Mouse (Mus musculus): ENCODE data around the gene Tas1r1.

Gene Tas1r1

DNA sequence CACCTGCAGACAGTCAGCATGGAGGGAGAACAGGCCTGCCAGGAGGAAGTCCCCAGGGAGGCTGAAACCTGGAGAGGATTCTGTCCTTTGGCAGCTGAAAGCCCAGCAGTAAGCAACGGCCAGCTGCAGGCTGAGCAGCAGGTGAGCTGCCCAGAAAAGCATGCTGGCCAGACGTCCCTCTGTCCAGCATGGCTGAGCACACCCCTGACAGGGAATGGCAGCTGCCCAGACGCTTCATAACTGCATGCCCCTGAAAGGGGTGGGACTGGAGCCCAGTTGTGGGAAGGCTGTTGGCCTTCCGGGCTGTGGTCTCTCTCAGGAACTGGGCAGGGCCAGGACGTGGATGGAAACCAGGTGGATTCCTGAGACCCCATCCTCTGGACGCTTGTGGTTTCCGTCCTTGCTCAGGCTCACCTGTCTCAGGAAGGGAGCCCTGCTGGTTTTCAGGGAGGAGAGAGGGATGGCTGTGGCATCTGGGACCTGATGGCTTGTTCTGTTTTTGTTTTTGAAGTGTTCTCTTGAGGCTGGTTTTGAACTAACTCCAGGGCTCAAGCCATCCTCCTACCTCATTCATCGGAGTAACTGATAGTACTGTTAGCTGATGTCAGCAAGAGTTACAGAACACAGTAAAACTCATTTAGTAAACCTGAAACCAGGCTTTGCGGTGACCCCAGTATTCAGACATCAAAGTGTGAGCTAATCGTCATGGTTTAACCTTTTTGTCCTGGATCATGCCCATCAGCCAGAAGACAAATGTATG, at the start of gene Tas1r1:
Gene Tas1r1 (minus strand): TSS at position 344 of the 760 bp plus-strand sequence.
- DNase-seq (ENCODE audit: low read depth, low spot score), result no peak

- no peak for DNase-seq (ENCODE audit: low read depth, low spot score)
Observed at GRCm38 (mm10) chr4:152088133-152088532, 49.8 kb upstream of the Tas1r1 start.

- no peak for DNase-seq (ENCODE audit: low read depth, low spot score)
Observed at GRCm38 (mm10) chr4:152087211-152088081, 49.1 kb upstream of the Tas1r1 start.

- DNase-seq (ENCODE audit: low read depth, low spot score), result no peak
Observed at GRCm38 (mm10) chr4:152086505-152087210, 48.3 kb upstream of the Tas1r1 start.

- DNase-seq (ENCODE audit: low read depth, low spot score), result no peak
Observed at GRCm38 (mm10) chr4:152084616-152085015, 46.2 kb upstream of the Tas1r1 start.

DNA sequence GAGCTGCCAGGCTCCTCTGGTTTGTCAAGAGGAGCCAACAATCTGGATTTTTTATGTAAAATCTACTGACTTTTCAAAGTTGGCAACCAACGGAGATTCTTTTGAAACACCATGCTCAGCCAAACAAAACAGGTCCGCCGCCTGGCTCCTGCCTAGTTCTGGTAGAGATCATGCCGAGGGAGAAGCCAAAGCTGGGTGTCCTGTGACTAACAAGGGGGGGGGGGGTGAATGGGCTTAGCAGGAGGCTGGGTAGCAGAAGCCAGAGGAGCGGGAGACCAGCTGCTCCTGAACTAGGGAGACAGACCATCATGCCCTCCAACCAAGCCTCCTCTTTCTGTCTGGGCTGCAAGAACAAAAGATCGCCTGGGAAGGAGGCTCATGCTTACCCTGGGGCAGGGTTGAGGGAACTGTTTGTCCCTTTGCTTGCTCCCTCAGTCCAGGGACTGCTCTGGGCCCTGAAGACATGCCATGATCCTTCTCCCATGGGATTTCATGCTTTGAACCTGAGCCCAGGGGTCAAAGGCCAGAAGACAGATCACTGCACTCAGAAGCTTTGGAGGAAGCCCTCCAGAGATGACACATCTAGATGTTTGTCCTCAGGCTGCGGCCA, 45.3 kb upstream of the Tas1r1 start:
- no peak for DNase-seq (ENCODE audit: low read depth, low spot score)

DNA sequence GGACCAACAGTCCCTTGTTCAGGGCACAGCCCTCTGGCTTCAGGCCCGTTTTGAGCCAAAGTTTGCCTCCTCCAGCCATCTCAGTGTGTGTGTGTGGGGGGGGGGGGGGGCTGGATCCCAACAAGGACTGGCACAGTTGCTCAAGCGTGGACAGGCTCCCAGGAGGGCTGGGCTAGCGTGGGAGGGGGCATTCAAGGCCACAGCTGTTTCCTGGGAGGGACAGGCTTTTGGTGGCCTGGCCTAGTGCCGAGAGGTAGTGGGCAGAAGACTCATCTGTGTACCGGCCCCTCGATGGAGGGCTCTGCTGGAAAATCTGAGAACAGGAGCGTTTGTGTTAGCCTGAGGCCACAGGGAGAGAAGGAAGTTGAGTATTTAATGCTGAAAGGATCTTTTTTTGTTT, 41.6 kb upstream of the Tas1r1 start:
- DNase-seq (ENCODE audit: low read depth, low spot score), result no peak

DNA sequence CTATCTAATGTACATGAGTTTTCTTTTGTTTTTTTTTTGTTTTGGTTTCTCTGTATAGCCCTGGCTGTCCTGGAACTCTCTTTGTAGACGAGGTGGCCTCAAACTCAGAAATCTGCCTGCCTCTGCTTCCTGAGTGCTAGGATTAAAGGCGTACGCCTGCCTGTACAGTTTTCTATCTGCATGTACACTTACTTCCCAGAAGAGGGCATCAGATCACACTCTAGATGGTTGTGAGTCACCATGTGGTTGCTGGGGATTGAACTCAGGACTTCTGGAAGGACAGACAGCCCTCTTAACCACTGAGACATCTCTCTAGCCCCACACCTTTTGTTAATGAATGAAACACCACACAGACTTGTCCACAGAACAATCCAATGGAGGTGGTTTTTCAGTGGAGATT, 40.9 kb upstream of the Tas1r1 start:
- no peak for DNase-seq (ENCODE audit: low read depth, low spot score)

- DNase-seq (ENCODE audit: low read depth, low spot score), result no peak
Observed at GRCm38 (mm10) chr4:152078105-152078530, 39.8 kb upstream of the Tas1r1 start.

- no peak for DNase-seq (ENCODE audit: low read depth, low spot score)
Observed at GRCm38 (mm10) chr4:152077191-152077590, 38.8 kb upstream of the Tas1r1 start.

GRCm38 (mm10) chr4:152074548-152074947, 36.2 kb upstream of the Tas1r1 start:
- no peak for DNase-seq (ENCODE audit: low read depth, low spot score)

- DNase-seq (ENCODE audit: low read depth, low spot score), result no peak
Observed at GRCm38 (mm10) chr4:152073715-152074114, 35.3 kb upstream of the Tas1r1 start.

DNA sequence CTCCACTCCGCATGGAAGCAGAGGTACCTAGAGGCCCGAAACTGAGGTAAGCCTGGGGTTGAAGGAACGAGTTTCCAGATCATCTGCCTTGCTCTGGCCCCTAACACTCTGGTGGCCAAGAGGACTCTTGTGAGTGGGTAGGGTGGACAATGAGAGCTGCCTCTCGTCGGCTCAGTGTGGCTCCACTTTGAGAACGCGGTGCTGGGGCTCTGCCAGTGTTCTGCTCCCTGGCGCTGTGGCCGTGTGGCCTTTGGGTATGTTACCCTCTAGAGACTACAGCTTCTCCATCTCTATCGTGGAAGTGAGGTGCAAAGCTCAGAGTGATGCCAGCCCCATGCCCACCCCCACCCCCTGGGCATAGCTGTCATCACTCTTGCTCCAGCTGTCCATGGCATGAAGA, 34.3 kb upstream of the Tas1r1 start:
- no peak for DNase-seq (ENCODE audit: low read depth, low spot score)

GRCm38 (mm10) chr4:152072121-152072601, 33.8 kb upstream of the Tas1r1 start, which contains the start of gene Plekhg5:
Plekhg5 (plus strand) TSS chr4:152072498.
- DNase-seq (ENCODE audit: low read depth, low spot score), result no peak

DNA sequence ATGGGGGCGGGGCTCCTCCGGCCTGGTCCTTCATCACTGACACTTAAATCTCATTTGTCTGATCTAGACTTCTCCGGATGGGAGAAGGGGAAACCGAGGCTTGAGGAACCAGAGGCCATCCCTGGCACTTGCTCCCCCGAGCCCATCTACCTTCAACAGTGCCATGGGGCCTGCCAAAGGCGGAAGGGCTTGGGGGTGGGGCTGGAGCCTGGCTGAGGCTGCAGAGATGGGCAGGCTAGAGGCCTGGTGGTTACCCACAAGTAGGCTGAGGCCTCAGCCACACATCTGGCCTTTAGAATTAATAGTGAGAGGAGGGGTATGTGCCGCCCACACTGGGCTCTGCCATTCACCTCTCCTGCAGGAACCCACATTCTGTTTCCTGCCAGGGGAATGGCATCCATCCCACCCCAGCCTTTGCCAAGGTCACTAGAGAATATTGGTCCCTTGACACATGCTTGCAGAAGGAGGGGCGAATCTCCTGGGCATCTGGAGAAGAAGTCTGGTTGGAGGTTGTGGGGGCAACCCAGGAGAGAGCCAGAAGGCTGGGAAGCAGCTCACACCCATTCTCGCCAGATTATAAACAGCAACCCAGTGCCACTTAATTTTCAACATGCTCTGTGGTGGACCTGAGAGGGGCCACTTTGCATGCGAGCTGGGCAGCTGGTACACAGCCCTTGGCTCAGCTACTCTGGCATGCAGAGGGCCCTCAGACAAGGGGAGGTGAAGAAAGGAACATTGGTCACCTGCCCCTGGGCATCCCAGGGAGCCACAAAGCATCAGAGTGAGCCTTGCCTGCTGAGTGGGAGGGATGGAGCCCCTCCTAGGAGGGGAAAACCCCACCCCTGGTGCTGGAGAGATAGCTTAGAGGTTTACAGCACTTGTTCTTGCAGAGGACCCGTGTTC, 32.4 kb upstream of the Tas1r1 start:
- no peak for DNase-seq (ENCODE audit: low read depth, low spot score)

- no peak for DNase-seq (ENCODE audit: low read depth, low spot score)
Observed at GRCm38 (mm10) chr4:152069245-152069644, 30.9 kb upstream of the Tas1r1 start.

- no peak for DNase-seq (ENCODE audit: low read depth, low spot score)
Observed at GRCm38 (mm10) chr4:152068166-152068724, 29.9 kb upstream of the Tas1r1 start.

DNA sequence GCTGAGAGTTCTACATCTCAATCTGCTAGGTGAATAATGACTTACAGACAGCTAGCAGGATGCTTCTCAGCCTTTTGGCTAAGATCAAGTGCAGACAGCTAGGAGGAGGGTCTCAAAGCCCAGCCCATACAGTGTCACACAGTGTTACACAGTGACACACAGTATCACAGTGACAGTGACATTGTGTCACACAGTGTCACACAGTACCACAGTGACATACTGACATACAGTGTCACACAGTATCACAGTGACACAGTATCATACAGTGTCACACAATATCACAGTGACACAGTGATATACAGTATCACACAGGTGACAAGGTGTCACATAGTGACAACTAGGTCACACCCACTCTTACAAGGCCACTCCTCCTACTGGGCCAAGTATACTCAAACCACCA, 28.9 kb upstream of the Tas1r1 start:
- DNase-seq (ENCODE audit: low read depth, low spot score), result no peak

DNA sequence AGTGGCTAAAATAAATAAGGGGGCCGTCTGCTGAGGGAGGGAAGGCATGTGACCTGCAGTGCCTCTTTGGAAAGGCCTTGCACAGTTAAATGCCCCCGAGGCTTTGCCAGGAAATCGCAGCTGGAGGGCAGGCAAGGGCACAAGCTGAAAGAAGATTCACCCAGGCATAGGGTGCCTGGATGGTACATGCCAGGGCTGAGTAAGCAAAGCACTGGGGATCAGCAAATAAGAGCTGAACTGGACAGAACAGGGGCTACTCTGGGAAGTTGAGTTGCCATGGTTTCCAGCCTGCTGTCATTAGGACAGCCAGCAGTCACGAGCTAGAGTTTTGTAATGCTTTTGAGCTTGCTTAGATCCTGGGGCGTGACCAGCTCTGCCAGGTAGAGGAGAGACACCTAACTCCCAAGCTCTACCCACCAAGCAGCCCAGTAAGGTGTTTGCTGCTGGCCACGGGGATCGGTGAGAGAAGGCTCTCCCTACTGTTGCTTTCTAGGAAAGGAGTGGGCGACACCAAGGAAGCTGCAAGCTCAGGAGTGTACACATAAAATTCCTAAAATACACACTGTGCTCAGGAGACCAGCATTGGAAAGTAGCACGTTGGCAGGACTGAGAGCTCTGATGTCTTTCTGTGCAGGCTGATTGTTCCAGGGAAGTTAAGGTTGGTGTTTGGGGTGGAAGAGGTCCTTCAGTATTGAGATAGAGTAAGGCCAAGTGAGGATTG, 24.2 kb upstream of the Tas1r1 start:
- no peak for DNase-seq (ENCODE audit: low read depth, low spot score)

All from retina, postnatal 7 days (tissue).